Mouse (Mus musculus): ENCODE results near the gene Glb1l2. TPM values are rescaled to one million over a fixed set of nuclear protein-coding genes. Genes with fewer than 3 reads are reported as not detected.

Gene Glb1l2
- total RNA-seq (2023) = 0.13 TPM in 1 of 2 replicates, not detected in the other

DNA sequence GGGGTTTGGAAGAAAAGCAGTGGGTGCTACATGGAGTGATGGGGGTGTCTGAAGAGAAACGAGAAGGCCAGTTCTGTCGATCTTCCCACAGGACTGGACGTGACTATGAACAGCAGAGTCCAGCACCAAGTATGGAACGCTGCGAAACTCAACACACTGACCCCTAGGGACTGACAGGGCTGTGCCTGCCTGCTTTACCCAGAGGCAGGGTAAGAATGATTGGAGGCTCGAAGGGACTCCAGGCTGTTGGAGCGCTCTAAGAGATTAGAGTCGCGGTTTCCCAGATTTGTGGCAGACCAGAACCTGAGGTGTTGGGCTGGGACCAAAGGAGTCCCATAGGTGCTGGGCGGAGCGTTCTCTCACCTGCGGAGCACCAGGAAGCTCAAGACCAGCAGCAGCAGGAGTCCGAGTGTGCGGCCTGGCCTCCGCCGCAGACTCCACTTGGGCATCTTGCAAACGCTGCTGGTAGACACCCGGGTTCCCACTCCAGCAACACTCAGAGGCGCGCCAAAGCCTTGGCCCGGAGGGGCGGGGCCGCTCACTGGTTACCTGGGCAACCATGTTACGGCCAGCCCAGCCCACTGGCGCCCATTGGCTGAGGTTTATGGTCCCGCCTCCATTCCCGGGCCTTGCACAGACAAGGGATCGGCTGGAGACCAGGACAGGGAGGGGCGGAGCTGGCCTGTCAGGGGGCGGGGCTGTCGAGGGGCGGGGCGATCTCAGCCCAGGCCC is at the start of gene Glb1l2:
Gene Glb1l2, minus strand, starts transcription at position 534 of the 732 bp plus-strand sequence.

GRCm38 (mm10) chr9:26733206-26733891 is 72.9 kb downstream of the Glb1l2 start, which contains the start of gene B3gat1:
B3gat1 (plus strand) TSS chr9:26733728.

Other genes starting within 250 kb of the Glb1l2 start
- gene B3gat1, start 72.7 kb downstream of the Glb1l2 start, total RNA-seq (2023) = not detected in 2 replicates
- not detected in 2 replicates for gene Glb1l3, start 54.4 kb upstream of the Glb1l2 start, total RNA-seq (2023)
- not detected in 2 replicates for gene Gm1110, start 116.6 kb upstream of the Glb1l2 start, total RNA-seq (2023)
- 20.5 and 31.5 TPM in 2 replicates for gene Acad8, start 193.1 kb upstream of the Glb1l2 start, total RNA-seq (2023)
- gene Thyn1, start 193.2 kb upstream of the Glb1l2 start, total RNA-seq (2023) = 9.1 and 13.0 TPM in 2 replicates
- 54.5 and 56.5 TPM in 2 replicates for gene Vps26b, start 223.6 kb upstream of the Glb1l2 start, total RNA-seq (2023)
- gene Ncapd3, start 223.7 kb upstream of the Glb1l2 start, total RNA-seq (2023) = 30.5 and 36.8 TPM in 2 replicates

Data from neutrophil, adult 65 days (primary cell).